ENCODE assay signal across 16 mouse cellular contexts in genomic region chr9:62287633-62288025, GRCm38 (mm10). TPM values are rescaled to one million over a fixed set of nuclear protein-coding genes. Genes with fewer than 3 reads are reported as not detected.
"Had no signal": no experiment of that assay in that cellular context is flagged by ENCODE, and none has a peak within 500 bp of the region (broad histone marks: within the 10 kb centered on the region; RNA-seq: fewer than 3 reads in every experiment).

No protein-coding gene starts in this region.

- H3K27ac ChIP-seq: kidney, embryonic 15.5 days; limb, embryonic 15.5 days; liver, embryonic 12.5 days; midbrain, embryonic 10.5 days; neural tube, embryonic 15.5 days; stomach, embryonic 15.5 days had no signal

- H3K9me3 ChIP-seq: kidney, embryonic 15.5 days; limb, embryonic 15.5 days; liver, embryonic 12.5 days; midbrain, embryonic 10.5 days; neural tube, embryonic 15.5 days; stomach, embryonic 15.5 days had no signal

- H3K36me3 ChIP-seq: kidney, embryonic 15.5 days; limb, embryonic 15.5 days; liver, embryonic 12.5 days; midbrain, embryonic 10.5 days; neural tube, embryonic 15.5 days; stomach, embryonic 15.5 days had no signal

- ATAC-seq: liver, embryonic 12.5 days had no signal

- H3K4me2 ChIP-seq: kidney, embryonic 15.5 days; limb, embryonic 15.5 days; liver, embryonic 12.5 days; neural tube, embryonic 15.5 days; stomach, embryonic 15.5 days had no signal

- H3K9ac ChIP-seq: kidney, embryonic 15.5 days; limb, embryonic 15.5 days; liver, embryonic 12.5 days; neural tube, embryonic 15.5 days; stomach, embryonic 15.5 days had no signal

- H3K4me1 ChIP-seq: kidney, embryonic 15.5 days; limb, embryonic 15.5 days; liver, embryonic 12.5 days; neural tube, embryonic 15.5 days; stomach, embryonic 15.5 days had no signal

- H3K27me3 ChIP-seq: kidney, embryonic 15.5 days; liver, embryonic 12.5 days; neural tube, embryonic 15.5 days; stomach, embryonic 15.5 days had no signal

- H3K4me3 ChIP-seq: kidney, embryonic 15.5 days; limb, embryonic 15.5 days; liver, embryonic 12.5 days; midbrain, embryonic 10.5 days; myocyte; neural tube, embryonic 15.5 days; stomach, embryonic 15.5 days had no signal

RNA-seq across cellular contexts. Expression of gene Spesp1, which starts 5.6 kb away (rescaled TPM):
- total RNA-seq: left cerebral cortex, postnatal 25 days; megakaryocyte, adult 5-6 weeks had no signal
- polyA plus RNA-seq: kidney, embryonic 15.5 days; limb, embryonic 11.5 days; limb, embryonic 15.5 days; liver, embryonic 12.5 days; liver, embryonic 16.5 days; lung, embryonic 16.5 days; midbrain, embryonic 10.5 days; midbrain, embryonic 14.5 days; myocyte; neural tube, embryonic 11.5 days; neural tube, embryonic 15.5 days; spleen, adult 2 months; stomach, embryonic 15.5 days; urinary bladder, adult 2 months had no signal
